Mouse (Mus musculus): Measurements from ENCODE around the gene Zbtb33. TPM values are rescaled to one million over a fixed set of nuclear protein-coding genes. Genes with fewer than 3 reads are reported as not detected.

The Zbtb33 gene
- polyA plus RNA-seq, 1 experiment from 2014 or later: 3.8 TPM

GRCm38 (mm10) chrX:38216986-38217675, 27.5 kb downstream of the Zbtb33 start:
- Histone ChIP-seq H3K27me3 (replicated peaks) (no peaks in the 10 kb centered on the region), H3K27ac (peak overlapping the region; percentile 60), H3K9ac (no peak overlapping the region), H3K4me2 (replicated peaks) (no peak overlapping the region), H3K9me3 (no peaks in the 10 kb centered on the region), H3K36me3 (no peaks in the 10 kb centered on the region), H3K4me1 (replicated peaks) (no peaks in the 10 kb centered on the region), H3K4me3 (replicated peaks) (no peak overlapping the region)
- ATAC-seq: peak; percentile 84
- WGBS: 59% methylated on average over 9 of the region's 9 CpGs

- Histone ChIP-seq H3K4me1 (replicated peaks) (no peaks in the 10 kb centered on the region), H3K4me2 (replicated peaks) (no peak overlapping the region), H3K27ac (peak overlapping the region; percentile 60), H3K9ac (no peak overlapping the region), H3K27me3 (replicated peaks) (no peaks in the 10 kb centered on the region), H3K4me3 (replicated peaks) (no peak overlapping the region), H3K9me3 (no peaks in the 10 kb centered on the region), H3K36me3 (no peaks in the 10 kb centered on the region)
- 51% methylated on average over 2 of the region's 2 CpGs for WGBS
- 0 out of 2 replicates have a peak, but pooled peaks have one; percentile 14 for ATAC-seq
Observed at GRCm38 (mm10) chrX:38217676-38217991, 28.0 kb downstream of the Zbtb33 start.

- ATAC-seq: peak; percentile 42; the same call in 1 of the 2 replicates
- H3K4me1 ChIP-seq (replicated peaks): no peaks in the 10 kb centered on the region
- H3K36me3 ChIP-seq: no peaks in the 10 kb centered on the region
- WGBS: 39% methylated on average over 2 of the region's 2 CpGs
- no peak overlapping the region for H3K27ac ChIP-seq
- H3K27me3 ChIP-seq (replicated peaks): no peaks in the 10 kb centered on the region
- H3K4me3 ChIP-seq (replicated peaks): no peak overlapping the region
- H3K9me3 ChIP-seq: no peaks in the 10 kb centered on the region
- no peak overlapping the region for H3K4me2 ChIP-seq (replicated peaks)
- H3K9ac ChIP-seq: no peak overlapping the region
Observed at GRCm38 (mm10) chrX:38222757-38223156, 33.2 kb downstream of the Zbtb33 start.

DNA sequence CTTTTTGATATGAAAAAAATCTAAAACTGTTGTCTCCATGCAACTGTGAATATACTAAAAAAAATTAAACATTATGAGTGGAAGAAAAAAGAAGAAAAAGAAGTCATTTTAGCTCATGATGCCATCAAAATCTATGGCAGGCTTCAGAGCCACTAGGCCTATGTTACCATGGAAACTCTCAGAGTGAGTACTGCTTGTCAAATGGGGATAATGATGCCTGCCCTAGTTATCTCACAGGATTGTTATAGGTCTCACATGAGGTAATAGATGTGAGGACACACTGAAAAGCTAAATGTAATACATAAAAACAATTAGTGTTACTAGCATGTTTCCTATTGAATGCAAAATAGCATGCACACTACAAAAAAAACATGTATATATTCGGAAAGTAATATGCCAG, 40.3 kb downstream of the Zbtb33 start:
- WGBS: 74% methylated on average over 1 of the region's 1 CpGs
- no peak for ATAC-seq
- no peak overlapping the region for H3K27ac ChIP-seq

DNA sequence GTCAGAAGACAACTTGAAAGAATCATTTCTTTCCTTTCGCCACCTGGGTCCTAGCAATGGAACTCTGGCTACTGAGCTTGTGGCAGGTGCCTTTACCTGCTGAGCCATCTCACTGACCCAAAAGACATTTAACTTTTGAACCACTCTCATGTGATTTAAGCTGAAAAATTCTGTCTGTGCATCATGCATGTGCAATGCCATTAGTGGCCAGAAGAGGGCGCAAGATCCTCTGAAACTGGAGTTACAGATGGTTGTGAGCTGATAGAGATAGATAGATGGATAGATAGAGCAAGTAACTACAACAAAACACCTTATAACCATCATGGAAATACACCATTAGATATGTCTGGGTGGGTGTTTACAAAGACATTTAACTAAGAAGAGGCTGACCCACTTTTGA, 48.1 kb downstream of the Zbtb33 start:
- no peak overlapping the region for H3K4me2 ChIP-seq (replicated peaks)
- ATAC-seq: no peak
- H3K27me3 ChIP-seq (replicated peaks): no peaks in the 10 kb centered on the region
- H3K27ac ChIP-seq: no peak overlapping the region
- no peaks in the 10 kb centered on the region for H3K36me3 ChIP-seq
- H3K4me3 ChIP-seq (replicated peaks): no peak overlapping the region
- H3K9ac ChIP-seq: no peak overlapping the region
- WGBS: 45% methylated on average over 2 of the region's 2 CpGs
- no peaks in the 10 kb centered on the region for H3K9me3 ChIP-seq
- no peaks in the 10 kb centered on the region for H3K4me1 ChIP-seq (replicated peaks)

More for the DNA sequence above, 40.3 kb downstream of the Zbtb33 start:
- no peaks in the 10 kb centered on the region for H3K9me3 ChIP-seq
- H3K36me3 ChIP-seq: no peaks in the 10 kb centered on the region
- H3K27me3 ChIP-seq (replicated peaks): no peaks in the 10 kb centered on the region
- no peak overlapping the region for H3K4me2 ChIP-seq (replicated peaks)
- H3K4me1 ChIP-seq (replicated peaks): no peaks in the 10 kb centered on the region
- H3K9ac ChIP-seq: no peak overlapping the region
- H3K4me3 ChIP-seq (replicated peaks): no peak overlapping the region

Other genes starting within 250 kb of the Zbtb33 start
- not detected in 2 replicates for gene Btg1-ps1, start 171.0 kb upstream of the Zbtb33 start, polyA plus RNA-seq (2015; fragmentation: Nextera tagmentation; extraction: Ambion mirVana)
- gene Btg1-ps2, start 146.7 kb upstream of the Zbtb33 start, polyA plus RNA-seq (2015; fragmentation: Nextera tagmentation; extraction: Ambion mirVana): not detected in 2 replicates
- gene Rhox10, start 123.3 kb upstream of the Zbtb33 start, polyA plus RNA-seq (2015; fragmentation: Nextera tagmentation; extraction: Ambion mirVana): not detected in 2 replicates
- gene Rhox11, start 104.7 kb upstream of the Zbtb33 start, polyA plus RNA-seq (2015; fragmentation: Nextera tagmentation; extraction: Ambion mirVana): not detected in 2 replicates
- not detected in 2 replicates for gene Rhox12, start 78.9 kb upstream of the Zbtb33 start, polyA plus RNA-seq (2015; fragmentation: Nextera tagmentation; extraction: Ambion mirVana)
- gene Rhox13, start 68.6 kb upstream of the Zbtb33 start, polyA plus RNA-seq (2015; fragmentation: Nextera tagmentation; extraction: Ambion mirVana): not detected in 2 replicates
- 25.5 and 30.6 TPM in 2 replicates for gene Tmem255a, start 62.6 kb downstream of the Zbtb33 start, polyA plus RNA-seq (2015; fragmentation: Nextera tagmentation; extraction: Ambion mirVana)
- 0.25 TPM in 1 of 2 replicates, not detected in the other for gene Atp1b4, start 126.4 kb downstream of the Zbtb33 start, polyA plus RNA-seq (2015; fragmentation: Nextera tagmentation; extraction: Ambion mirVana)